Mouse (Mus musculus) kidney, embryonic 15.5 days (tissue): ENCODE data around the gene Rnf144a. TPM values are rescaled to one million over a fixed set of nuclear protein-coding genes. Genes with fewer than 3 reads are reported as not detected.

Experiments
- microRNA-seq: library from miRNA; unstranded; fragments of <30 nt; microRNA quantifications from one replicate; pipeline ENCODE4, GENCODE M21; 2016
- polyA plus RNA-seq: library from polyadenylated mRNA; unstranded; fragments of >200 nt; fragmentation: Nextera tagmentation; extraction: Ambion mirVana; gene quantifications from 2 replicates; pipeline ENCODE4 v1.2.1, GENCODE M21; 2015

Gene Rnf144a
- polyA plus RNA-seq, 1 experiment from 2014 or later, result 36.1 TPM

Small RNA genes within 50 kb of the gene (microRNA-seq; reads per million reads assigned to microRNA genes)
- 3.4 reads per million, percentile 17 among the genes with 10 or more reads in this experiment for gene Mir6538

Other genes starting within 250 kb of the Rnf144a start
- 18.9 and 22.2 TPM in 2 replicates for gene Rsad2, start 41.2 kb upstream of the Rnf144a start, polyA plus RNA-seq
- 8.0 and 8.4 TPM in 2 replicates for gene Cmpk2, start 54.0 kb upstream of the Rnf144a start, polyA plus RNA-seq